Mouse (Mus musculus): ENCODE measurements at regions not wholly inside any gene's neighbourhood (a gene's known extent, or its start where the extent isn't known, plus 50 kb on each side); places are given as distances from the start of the nearest gene placed in this dataset.

GRCm38 (mm10) chr6:98620886-98621285 lies 278.3 kb upstream of the Gm765 start:
- 79% methylated on average over 3 of the region's 3 CpGs for WGBS

GRCm38 (mm10) chr6:98613030-98613429 lies 270.5 kb upstream of the Gm765 start:
- Histone ChIP-seq H3K27ac (ENCODE audit: low read depth, low read length) (no peak overlapping the region), H3K9ac (ENCODE audit: low read length) (no peak overlapping the region), H3K4me3 (ENCODE audit: low read depth, low read length) (no peak overlapping the region), H3K9me3 (ENCODE audit: control insufficient read depth, low read length) (no peaks in the 10 kb centered on the region), H3K36me3 (ENCODE audit: control insufficient read depth, insufficient read depth, low read length) (no peaks in the 10 kb centered on the region), H3K4me1 (replicated peaks; ENCODE audit: control insufficient read depth, insufficient read depth, low read length) (no peaks in the 10 kb centered on the region), H3K27me3 (ENCODE audit: control insufficient read depth, insufficient read depth, low read length) (no peaks in the 10 kb centered on the region), H3K4me2 (ENCODE audit: low read depth, low read length, severe bottlenecking) (no peak overlapping the region)
- DNase-seq (ENCODE audit: low spot score), result no peak
- 85% methylated on average over 10 of the region's 10 CpGs for WGBS
- ATAC-seq (replicated peaks; ENCODE audit: low FRiP score), result no peak

More at GRCm38 (mm10) chr6:98620886-98621285, 278.3 kb upstream of the Gm765 start:
- ATAC-seq (replicated peaks; ENCODE audit: low FRiP score), result no peak
- no peak for DNase-seq (ENCODE audit: low spot score)
- Histone ChIP-seq H3K36me3 (ENCODE audit: control insufficient read depth, insufficient read depth, low read length) (no peaks in the 10 kb centered on the region), H3K4me2 (ENCODE audit: low read depth, low read length, severe bottlenecking) (no peak overlapping the region), H3K4me1 (replicated peaks; ENCODE audit: control insufficient read depth, insufficient read depth, low read length) (no peaks in the 10 kb centered on the region), H3K27me3 (ENCODE audit: control insufficient read depth, insufficient read depth, low read length) (no peaks in the 10 kb centered on the region), H3K4me3 (ENCODE audit: low read depth, low read length) (no peak overlapping the region), H3K9me3 (ENCODE audit: control insufficient read depth, low read length) (no peaks in the 10 kb centered on the region), H3K9ac (ENCODE audit: low read length) (no peak overlapping the region), H3K27ac (ENCODE audit: low read depth, low read length) (no peak overlapping the region)

- DNase-seq (ENCODE audit: low spot score) (no peak), ATAC-seq (replicated peaks; ENCODE audit: low FRiP score) (no peak)
Measured at GRCm38 (mm10) chr6:98609133-98609532, 266.6 kb upstream of the Gm765 start.

GRCm38 (mm10) chr6:98606680-98607079 lies 264.1 kb upstream of the Gm765 start:
- ATAC-seq (replicated peaks; ENCODE audit: low FRiP score) (no peak), DNase-seq (ENCODE audit: low spot score) (no peak)
- Histone ChIP-seq H3K27me3 (ENCODE audit: control insufficient read depth, insufficient read depth, low read length) (no peaks in the 10 kb centered on the region), H3K27ac (ENCODE audit: low read depth, low read length) (no peak overlapping the region), H3K9ac (ENCODE audit: low read length) (no peak overlapping the region), H3K4me2 (ENCODE audit: low read depth, low read length, severe bottlenecking) (no peak overlapping the region), H3K36me3 (ENCODE audit: control insufficient read depth, insufficient read depth, low read length) (no peaks in the 10 kb centered on the region), H3K4me3 (ENCODE audit: low read depth, low read length) (no peak overlapping the region), H3K4me1 (replicated peaks; ENCODE audit: control insufficient read depth, insufficient read depth, low read length) (no peaks in the 10 kb centered on the region), H3K9me3 (ENCODE audit: control insufficient read depth, low read length) (no peaks in the 10 kb centered on the region)
- 93% methylated on average over 3 of the region's 3 CpGs for WGBS

More at GRCm38 (mm10) chr6:98609133-98609532, 266.6 kb upstream of the Gm765 start:
- no peaks in the 10 kb centered on the region for H3K27me3 ChIP-seq (ENCODE audit: control insufficient read depth, insufficient read depth, low read length)
- H3K4me3 ChIP-seq (ENCODE audit: low read depth, low read length), result no peak overlapping the region
- H3K9me3 ChIP-seq (ENCODE audit: control insufficient read depth, low read length), result no peaks in the 10 kb centered on the region
- H3K27ac ChIP-seq (ENCODE audit: low read depth, low read length), result no peak overlapping the region
- H3K36me3 ChIP-seq (ENCODE audit: control insufficient read depth, insufficient read depth, low read length), result no peaks in the 10 kb centered on the region
- no peak overlapping the region for H3K4me2 ChIP-seq (ENCODE audit: low read depth, low read length, severe bottlenecking)
- H3K9ac ChIP-seq (ENCODE audit: low read length), result no peak overlapping the region
- WGBS, result 69% methylated on average over 1 of the region's 1 CpGs
- H3K4me1 ChIP-seq (replicated peaks; ENCODE audit: control insufficient read depth, insufficient read depth, low read length), result no peaks in the 10 kb centered on the region

- WGBS, result 91% methylated on average over 6 of the region's 6 CpGs
- H3K4me1 ChIP-seq (replicated peaks; ENCODE audit: control insufficient read depth, insufficient read depth, low read length), result no peaks in the 10 kb centered on the region
- no peak overlapping the region for H3K9ac ChIP-seq (ENCODE audit: low read length)
- H3K27me3 ChIP-seq (ENCODE audit: control insufficient read depth, insufficient read depth, low read length), result no peaks in the 10 kb centered on the region
- DNase-seq (ENCODE audit: low spot score) (no peak), ATAC-seq (replicated peaks; ENCODE audit: low FRiP score) (no peak)
- no peak overlapping the region for H3K4me3 ChIP-seq (ENCODE audit: low read depth, low read length)
- no peak overlapping the region for H3K4me2 ChIP-seq (ENCODE audit: low read depth, low read length, severe bottlenecking)
- H3K36me3 ChIP-seq (ENCODE audit: control insufficient read depth, insufficient read depth, low read length), result no peaks in the 10 kb centered on the region
- no peak overlapping the region for H3K27ac ChIP-seq (ENCODE audit: low read depth, low read length)
- H3K9me3 ChIP-seq (ENCODE audit: control insufficient read depth, low read length), result no peaks in the 10 kb centered on the region
Measured at GRCm38 (mm10) chr6:98597612-98598011, 255.1 kb upstream of the Gm765 start.

- Histone ChIP-seq H3K4me1 (replicated peaks; ENCODE audit: control insufficient read depth, insufficient read depth, low read length) (no peaks in the 10 kb centered on the region), H3K4me2 (ENCODE audit: low read depth, low read length, severe bottlenecking) (no peak overlapping the region), H3K36me3 (ENCODE audit: control insufficient read depth, insufficient read depth, low read length) (no peaks in the 10 kb centered on the region), H3K27me3 (ENCODE audit: control insufficient read depth, insufficient read depth, low read length) (no peaks in the 10 kb centered on the region), H3K4me3 (ENCODE audit: low read depth, low read length) (no peak overlapping the region), H3K27ac (ENCODE audit: low read depth, low read length) (no peak overlapping the region), H3K9me3 (ENCODE audit: control insufficient read depth, low read length) (no peaks in the 10 kb centered on the region), H3K9ac (ENCODE audit: low read length) (no peak overlapping the region)
- WGBS, result 84% methylated on average over 4 of the region's 4 CpGs
- DNase-seq (ENCODE audit: low spot score) (no peak), ATAC-seq (replicated peaks; ENCODE audit: low FRiP score) (no peak)
Measured at GRCm38 (mm10) chr6:98590989-98591388, 248.4 kb upstream of the Gm765 start.

- no peaks in the 10 kb centered on the region for H3K4me1 ChIP-seq (replicated peaks; ENCODE audit: control insufficient read depth, insufficient read depth, low read length)
- H3K9ac ChIP-seq (ENCODE audit: low read length), result no peak overlapping the region
- H3K4me2 ChIP-seq (ENCODE audit: low read depth, low read length, severe bottlenecking), result no peak overlapping the region
- no peak overlapping the region for H3K4me3 ChIP-seq (ENCODE audit: low read depth, low read length)
- 86% methylated on average over 4 of the region's 4 CpGs for WGBS
- no peaks in the 10 kb centered on the region for H3K9me3 ChIP-seq (ENCODE audit: control insufficient read depth, low read length)
- H3K36me3 ChIP-seq (ENCODE audit: control insufficient read depth, insufficient read depth, low read length), result no peaks in the 10 kb centered on the region
- ATAC-seq (replicated peaks; ENCODE audit: low FRiP score) (no peak), DNase-seq (ENCODE audit: low spot score) (no peak)
- H3K27ac ChIP-seq (ENCODE audit: low read depth, low read length), result no peak overlapping the region
- H3K27me3 ChIP-seq (ENCODE audit: control insufficient read depth, insufficient read depth, low read length), result no peaks in the 10 kb centered on the region
Measured at GRCm38 (mm10) chr6:98588979-98589378, 246.4 kb upstream of the Gm765 start.

- H3K27me3 ChIP-seq (ENCODE audit: control insufficient read depth, insufficient read depth, low read length), result no peaks in the 10 kb centered on the region
- ATAC-seq (replicated peaks; ENCODE audit: low FRiP score) (no peak), DNase-seq (ENCODE audit: low spot score) (no peak)
- no peak overlapping the region for H3K27ac ChIP-seq (ENCODE audit: low read depth, low read length)
- no peak overlapping the region for H3K9ac ChIP-seq (ENCODE audit: low read length)
- H3K36me3 ChIP-seq (ENCODE audit: control insufficient read depth, insufficient read depth, low read length), result no peaks in the 10 kb centered on the region
- no peaks in the 10 kb centered on the region for H3K4me1 ChIP-seq (replicated peaks; ENCODE audit: control insufficient read depth, insufficient read depth, low read length)
- WGBS, result 73% methylated on average over 4 of the region's 4 CpGs
- no peak overlapping the region for H3K4me3 ChIP-seq (ENCODE audit: low read depth, low read length)
- no peak overlapping the region for H3K4me2 ChIP-seq (ENCODE audit: low read depth, low read length, severe bottlenecking)
- H3K9me3 ChIP-seq (ENCODE audit: control insufficient read depth, low read length), result no peaks in the 10 kb centered on the region
Measured at GRCm38 (mm10) chr6:98584541-98584940, 242.0 kb upstream of the Gm765 start.

- H3K36me3 ChIP-seq (ENCODE audit: control insufficient read depth, insufficient read depth, low read length), result no peaks in the 10 kb centered on the region
- H3K27me3 ChIP-seq (ENCODE audit: control insufficient read depth, insufficient read depth, low read length), result no peaks in the 10 kb centered on the region
- H3K4me2 ChIP-seq (ENCODE audit: low read depth, low read length, severe bottlenecking), result no peak overlapping the region
- no peaks in the 10 kb centered on the region for H3K4me1 ChIP-seq (replicated peaks; ENCODE audit: control insufficient read depth, insufficient read depth, low read length)
- DNase-seq (ENCODE audit: low spot score) (no peak), ATAC-seq (replicated peaks; ENCODE audit: low FRiP score) (no peak)
- no peaks in the 10 kb centered on the region for H3K9me3 ChIP-seq (ENCODE audit: control insufficient read depth, low read length)
- H3K9ac ChIP-seq (ENCODE audit: low read length), result no peak overlapping the region
- no peak overlapping the region for H3K27ac ChIP-seq (ENCODE audit: low read depth, low read length)
- 59% methylated on average over 2 of the region's 2 CpGs for WGBS
- no peak overlapping the region for H3K4me3 ChIP-seq (ENCODE audit: low read depth, low read length)
Measured at GRCm38 (mm10) chr6:98582826-98583225, 240.3 kb upstream of the Gm765 start.

Measured in forebrain, embryonic 11.5 days (tissue).